Mouse (Mus musculus) ES-E14 (cell line): ENCODE data around the gene Cdc42bpa.

ENCODE experiments used
- HCFC1 ChIP-seq: IDR thresholded peaks from 2 replicates; pipeline ENCODE4 v1.6.1; 2012; ENCODE audit warnings: low read length, inconsistent platforms, borderline replicate concordance; ENCODE audit not compliant: insufficient read depth
- ZNF384 ChIP-seq: IDR thresholded peaks from 2 replicates; pipeline ENCODE4 v1.6.1; 2012; ENCODE audit warnings: low read depth, low read length, inconsistent platforms

DNA sequence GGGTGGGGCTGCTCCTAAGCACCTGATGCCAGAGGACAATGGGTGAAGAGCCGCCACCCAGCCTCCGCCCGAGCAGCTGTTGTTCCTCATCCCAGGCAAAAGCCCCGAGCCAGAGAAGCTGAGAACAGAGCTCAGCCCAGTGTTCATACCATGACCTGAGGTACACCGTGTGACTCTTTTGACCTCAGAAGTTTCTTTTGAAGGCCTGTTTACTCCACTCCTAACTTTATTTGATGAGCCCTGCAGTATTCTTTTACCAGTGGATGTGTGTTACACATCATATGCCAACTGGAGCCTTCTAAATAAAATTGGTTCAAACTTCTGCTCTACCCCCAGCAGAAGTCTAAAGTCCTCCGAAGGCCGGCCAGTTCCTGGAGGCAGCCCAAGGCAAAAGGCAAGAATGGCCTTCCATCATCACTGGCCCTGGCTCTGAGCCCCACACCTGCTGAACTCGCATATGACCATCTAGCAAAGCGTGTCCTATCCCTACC lies 250.6 kb downstream of the Cdc42bpa start:
- TF ChIP-seq HCFC1 (no peak), ZNF384 (no peak)
